Mouse (Mus musculus) mouse trophoblast stem cell (cell line): Measurements from ENCODE around the gene Adcy1.

ENCODE experiments used
- in situ Hi-C, 2 experiments: fragments of 300-500 bp; cut with MseI, MboI; formaldehyde crosslinking; loops; 2 replicates in 1 of 2; 3 replicates in 1 of 2; pipeline ENCODE4 v1.15.1; 2025

Gene Adcy1

GRCm38 (mm10) chr11:7069762-7070161, 6.5 kb downstream of the Adcy1 start:
- in situ Hi-C loops, result no loop called here

GRCm38 (mm10) chr11:7071617-7072016, 8.3 kb downstream of the Adcy1 start:
- in situ Hi-C loops, result no loop called here

GRCm38 (mm10) chr11:7073556-7073955, 10.3 kb downstream of the Adcy1 start:
- in situ Hi-C loops, result no loop called here

GRCm38 (mm10) chr11:7076510-7076909, 13.2 kb downstream of the Adcy1 start:
- in situ Hi-C loops, result no loop called here

GRCm38 (mm10) chr11:7081893-7082292, 18.6 kb downstream of the Adcy1 start:
- in situ Hi-C loops, result no loop called here

- in situ Hi-C loops, result no loop called here
Measured at GRCm38 (mm10) chr11:7083911-7084310, 20.6 kb downstream of the Adcy1 start.

- in situ Hi-C loops, result no loop called here
Measured at GRCm38 (mm10) chr11:7085184-7085583, 21.9 kb downstream of the Adcy1 start.

GRCm38 (mm10) chr11:7091120-7091519, 27.8 kb downstream of the Adcy1 start:
- in situ Hi-C loops, result no loop called here

- in situ Hi-C loops, result no loop called here
Measured at GRCm38 (mm10) chr11:7094844-7095243, 31.6 kb downstream of the Adcy1 start.

GRCm38 (mm10) chr11:7101674-7102073, 38.4 kb downstream of the Adcy1 start:
- in situ Hi-C loops, result no loop called here

- in situ Hi-C loops, result no loop called here
Measured at GRCm38 (mm10) chr11:7102256-7103194, 39.2 kb downstream of the Adcy1 start.

- in situ Hi-C loops, result no loop called here
Measured at GRCm38 (mm10) chr11:7105337-7105736, 42.0 kb downstream of the Adcy1 start.

GRCm38 (mm10) chr11:7109131-7109530, 45.8 kb downstream of the Adcy1 start:
- in situ Hi-C loops, result no loop called here

GRCm38 (mm10) chr11:7113046-7113445, 49.8 kb downstream of the Adcy1 start:
- in situ Hi-C loops, result no loop called here

GRCm38 (mm10) chr11:7113687-7114086, 50.4 kb downstream of the Adcy1 start:
- in situ Hi-C loops, result no loop called here

GRCm38 (mm10) chr11:7114312-7114711, 51.0 kb downstream of the Adcy1 start:
- in situ Hi-C loops, result no loop called here

GRCm38 (mm10) chr11:7116647-7117046, 53.4 kb downstream of the Adcy1 start:
- in situ Hi-C loops, result no loop called here

GRCm38 (mm10) chr11:7129319-7130051, 66.2 kb downstream of the Adcy1 start:
- in situ Hi-C loops, result loop anchor here in 1 of 2 experiments (10.0 kb wide), 1 partner anchor 475 kb away; the partner anchor contains the start of gene Ramp3

- in situ Hi-C loops, result loop anchor here in 1 of 2 experiments (10.0 kb wide), 1 partner anchor 478 kb away; the partner anchor contains the start of gene Ramp3
Measured at GRCm38 (mm10) chr11:7132736-7133387, 69.6 kb downstream of the Adcy1 start.

GRCm38 (mm10) chr11:7133736-7134135, 70.4 kb downstream of the Adcy1 start:
- in situ Hi-C loops, result loop anchor here in 1 of 2 experiments (10.0 kb wide), 1 partner anchor 479 kb away; the partner anchor contains the start of gene Ramp3

- in situ Hi-C loops, result loop anchor here in 1 of 2 experiments (10.0 kb wide), 1 partner anchor 480 kb away; the partner anchor contains the start of gene Ramp3
Measured at GRCm38 (mm10) chr11:7134319-7134718, 71.0 kb downstream of the Adcy1 start.

- in situ Hi-C loops, result loop anchor here in 1 of 2 experiments (10.0 kb wide), 1 partner anchor 480 kb away; the partner anchor contains the start of gene Ramp3
Measured at GRCm38 (mm10) chr11:7135301-7135700, 72.0 kb downstream of the Adcy1 start.
